Mouse (Mus musculus): ENCODE measurements around the gene Gm9736.
"Not testable (repeated sequence)": the region's sequence is repeated elsewhere in the genome, so short reads cannot be mapped to it uniquely, and the experiment has no call there.

Gene Gm9736

GRCm38 (mm10) chr10:77751254-77751653, at the start of gene Gm9736:
Gene Gm9736 (minus strand): TSS chr10:77751354.
- DNase-seq (ENCODE audit: low spot score) = not testable (repeated sequence)

GRCm38 (mm10) chr10:77798921-77799508, 47.9 kb upstream of the Gm9736 start, which contains the start of gene Gm19668:
Gene Gm19668 (minus strand): TSS chr10:77799133.
- DNase-seq (ENCODE audit: low spot score) = no peak

- not testable (repeated sequence) for DNase-seq (ENCODE audit: low spot score)
Observed at GRCm38 (mm10) chr10:77798164-77798920, 47.2 kb upstream of the Gm9736 start.

- DNase-seq (ENCODE audit: low spot score) = no peak
Observed at GRCm38 (mm10) chr10:77797677-77798076, 46.5 kb upstream of the Gm9736 start.

- no peak for DNase-seq (ENCODE audit: low spot score)
Observed at GRCm38 (mm10) chr10:77794976-77795375, 43.8 kb upstream of the Gm9736 start, which contains the start of gene Gm9639. Gene Gm9639 (minus strand): TSS chr10:77795076.

- no peak for DNase-seq (ENCODE audit: low spot score)
Observed at GRCm38 (mm10) chr10:77788621-77789020, 37.5 kb upstream of the Gm9736 start.

GRCm38 (mm10) chr10:77787876-77788275, 36.7 kb upstream of the Gm9736 start, which contains the start of gene Gm7137:
Gene Gm7137 (minus strand): TSS chr10:77788200.
- not testable (repeated sequence) for DNase-seq (ENCODE audit: low spot score)

- not testable (repeated sequence) for DNase-seq (ENCODE audit: low spot score)
Observed at GRCm38 (mm10) chr10:77783396-77783795, 32.2 kb upstream of the Gm9736 start.

- DNase-seq (ENCODE audit: low spot score) = not testable (repeated sequence)
Observed at GRCm38 (mm10) chr10:77782442-77782841, 31.3 kb upstream of the Gm9736 start, which contains the start of gene Gm3250. Gene Gm3250 (minus strand): TSS chr10:77782542.

- not testable (repeated sequence) for DNase-seq (ENCODE audit: low spot score)
Observed at GRCm38 (mm10) chr10:77776844-77777243, 25.7 kb upstream of the Gm9736 start, which contains the start of gene Gm7138. Gene Gm7138 (minus strand): TSS chr10:77776944.

- DNase-seq (ENCODE audit: low spot score) = not testable (repeated sequence)
Observed at GRCm38 (mm10) chr10:77772142-77772541, 21.0 kb upstream of the Gm9736 start.

- not testable (repeated sequence) for DNase-seq (ENCODE audit: low spot score)
Observed at GRCm38 (mm10) chr10:77771225-77771624, 20.1 kb upstream of the Gm9736 start, which contains the start of gene Gm3238. Gene Gm3238 (minus strand): TSS chr10:77771325.

- no peak for DNase-seq (ENCODE audit: low spot score)
Observed at GRCm38 (mm10) chr10:77769727-77770126, 18.6 kb upstream of the Gm9736 start.

GRCm38 (mm10) chr10:77759582-77759981, 8.4 kb upstream of the Gm9736 start, which contains the start of gene Gm3233:
Gene Gm3233 (minus strand): TSS chr10:77759682.
- DNase-seq (ENCODE audit: low spot score) = not testable (repeated sequence)

- DNase-seq (ENCODE audit: low spot score) = no peak
Observed at GRCm38 (mm10) chr10:77753448-77753847, 2.3 kb upstream of the Gm9736 start.

- DNase-seq (ENCODE audit: low spot score) = not testable (repeated sequence)
Observed at GRCm38 (mm10) chr10:77752312-77752711, 1.2 kb upstream of the Gm9736 start.

- not testable (repeated sequence) for DNase-seq (ENCODE audit: low spot score)
Observed at GRCm38 (mm10) chr10:77750686-77751085, 468 bp downstream of the Gm9736 start.

GRCm38 (mm10) chr10:77741924-77742688, 9.0 kb downstream of the Gm9736 start, which contains the start of gene Gm18596:
Gene Gm18596 (minus strand): TSS chr10:77742638.
- not testable (repeated sequence) for DNase-seq (ENCODE audit: low spot score)

- no peak for DNase-seq (ENCODE audit: low spot score)
Observed at GRCm38 (mm10) chr10:77738929-77739328, 12.2 kb downstream of the Gm9736 start.

GRCm38 (mm10) chr10:77735928-77736327, 15.2 kb downstream of the Gm9736 start:
- DNase-seq (ENCODE audit: low spot score) = no peak

GRCm38 (mm10) chr10:77729241-77729640, 21.9 kb downstream of the Gm9736 start:
- no peak for DNase-seq (ENCODE audit: low spot score)

GRCm38 (mm10) chr10:77728280-77728679, 22.9 kb downstream of the Gm9736 start:
- DNase-seq (ENCODE audit: low spot score) = no peak

All from T-cell, adult 2 months (primary cell).